Mouse (Mus musculus) forelimb bud, embryonic 11.5 days (tissue): ENCODE data around the gene Ywhah.

ENCODE experiments used
- DNase-seq: peaks from one replicate; pipeline ENCODE4 v3.0.0-alpha.2; 2012; ENCODE audit warnings: low read depth, low spot score

Ywhah gene

GRCm38 (mm10) chr5:33052849-33053582 lies 34.4 kb downstream of the Ywhah start:
- DNase-seq: no peak

- no peak for DNase-seq
Observed at GRCm38 (mm10) chr5:33056126-33056765, 37.6 kb downstream of the Ywhah start.

GRCm38 (mm10) chr5:33070071-33070470 lies 51.5 kb downstream of the Ywhah start:
- DNase-seq: no peak

- no peak for DNase-seq
Observed at GRCm38 (mm10) chr5:33076490-33077191, 58.0 kb downstream of the Ywhah start.
